Comparison of ENCODE assay signal across 10 mouse cellular contexts in the genomic region with DNA sequence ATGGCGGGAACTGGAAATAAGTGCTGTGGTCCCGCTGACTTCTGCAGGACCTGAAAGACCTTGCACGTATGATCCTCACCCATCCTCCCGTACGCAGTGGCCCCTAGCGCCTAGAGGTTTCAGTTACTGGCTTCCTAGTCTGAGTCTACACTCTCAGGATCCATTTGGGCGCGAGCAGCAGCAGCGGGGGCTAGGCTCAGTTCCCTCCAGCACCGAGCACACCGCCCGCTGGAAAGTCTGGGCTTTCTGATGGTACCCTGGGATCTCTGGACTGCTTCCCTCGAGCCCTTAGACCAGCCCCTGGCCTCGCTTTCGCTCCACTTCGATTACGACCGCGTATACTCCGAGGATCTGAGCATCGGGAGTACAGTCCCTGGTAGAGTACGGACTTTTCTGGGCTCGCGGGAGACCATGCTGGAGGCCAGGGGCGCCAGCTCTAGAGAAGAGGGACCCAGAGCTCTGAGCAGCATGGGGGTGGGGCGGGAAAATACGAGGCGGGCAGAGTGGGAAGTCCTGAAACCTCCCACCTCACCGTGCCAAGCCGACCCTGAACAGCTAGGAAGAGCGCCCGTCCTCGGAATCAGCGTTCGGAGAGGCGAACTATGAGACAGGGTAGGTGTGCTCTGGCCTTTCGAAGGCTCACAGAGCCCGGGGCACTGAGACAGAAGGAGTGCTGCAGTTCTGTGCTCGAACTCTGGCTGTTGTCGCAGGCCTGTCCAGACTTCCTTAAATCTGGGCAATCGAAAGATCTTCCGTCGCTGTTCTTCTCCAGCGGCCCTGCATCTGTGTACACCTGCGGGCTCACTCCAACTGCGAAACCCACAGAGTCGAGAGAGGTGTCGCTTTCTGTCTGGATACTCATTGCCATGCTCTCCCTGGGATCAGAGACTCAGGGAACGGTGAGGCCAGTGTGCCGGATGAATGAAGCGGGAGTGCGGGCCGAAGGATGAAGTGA. TPM values are rescaled to one million over a fixed set of nuclear protein-coding genes. Genes with fewer than 3 reads are reported as not detected.
DNase-seq lines count a peak whose midpoint lies in the region; ATAC-seq lines count a peak whose summit lies in the region.
"Had no signal": no experiment of that assay in that cellular context is flagged by ENCODE, and none has a peak within 500 bp of the region (broad histone marks: within the 10 kb centered on the region; RNA-seq: fewer than 3 reads in every experiment).

No protein-coding gene starts in this region.

- H3K9ac ChIP-seq in heart, embryonic 12.5 days: no peak overlapping the region
- H3K9ac ChIP-seq in hindbrain, embryonic 11.5 days (ENCODE audit: low read depth, low read length): peak overlapping the region; percentile 11; the same call in 1 of the 2 replicates
- no peak overlapping the region for H3K9ac ChIP-seq in midbrain, embryonic 14.5 days (replicated peaks; ENCODE audit: low read length)

- intact Hi-C loops in heart, postnatal 25 days (cut with DNase I): loop anchor here (5.0 kb wide), 2 partner anchors 102 to 282 kb away; no protein-coding TSS in a partner anchor

- H3K4me3 ChIP-seq in heart, embryonic 12.5 days: peak overlapping the region; percentile 25
- peak overlapping the region; percentile 10 for H3K4me3 ChIP-seq in hindbrain, embryonic 11.5 days (ENCODE audit: low read depth, low read length)
- H3K4me3 ChIP-seq in midbrain, embryonic 14.5 days (replicated peaks; ENCODE audit: low read depth, low read length): no peak overlapping the region

- peaks cover under 1% of the 10 kb centered on the region for H3K36me3 ChIP-seq in heart, embryonic 12.5 days
- H3K36me3 ChIP-seq in hindbrain, embryonic 11.5 days (ENCODE audit: control insufficient read depth, insufficient read depth, low read length): no peaks in the 10 kb centered on the region
- H3K36me3 ChIP-seq in midbrain, embryonic 14.5 days (ENCODE audit: control insufficient read depth, insufficient read depth, low read length): no peaks in the 10 kb centered on the region

- ATAC-seq in heart, embryonic 12.5 days (ENCODE audit: insufficient number of reproducible peaks, low FRiP score): no peak
- ATAC-seq in common myeloid progenitor, adult 5-6 weeks (replicated peaks; ENCODE audit: low read depth, poor library complexity, severe bottlenecking): 0 out of 2 replicates have a peak, but pooled peaks have one; percentile 30
- no peak for ATAC-seq in hindbrain, embryonic 11.5 days (ENCODE audit: low FRiP score)
- no peak for ATAC-seq in midbrain, embryonic 14.5 days (ENCODE audit: low FRiP score, low TSS enrichment)
- ATAC-seq: Patski had no signal

- DNase-seq in heart, postnatal 25 days (ENCODE audit: low spot score): no peak
- peak; percentile 60 for DNase-seq in hindbrain, embryonic 11.5 days (ENCODE audit: low spot score)
- peak; percentile 46 for DNase-seq in midbrain, embryonic 14.5 days
- no peak for DNase-seq in frontal cortex, postnatal 10 days (ENCODE audit: low spot score in 2 of 2)
- no peak for DNase-seq in ovary, postnatal 14 days (ENCODE audit: low spot score)
- no peak for DNase-seq in gastrocnemius, adult 8-10 months (ENCODE audit: low spot score in 2 of 2)

- peak overlapping the region; percentile 46 for H3K4me2 ChIP-seq in heart, embryonic 12.5 days
- peak overlapping the region; percentile 25 for H3K4me2 ChIP-seq in hindbrain, embryonic 11.5 days (replicated peaks; ENCODE audit: low read depth, low read length)
- peak overlapping the region; percentile 22 for H3K4me2 ChIP-seq in midbrain, embryonic 14.5 days (ENCODE audit: low read length)

- WGBS in heart, embryonic 12.5 days: 1% methylated on average over 53 of the region's 53 CpGs
- under 1% methylated on average over 53 of the region's 53 CpGs for WGBS in hindbrain, embryonic 11.5 days
- WGBS in midbrain, embryonic 14.5 days: under 1% methylated on average over 53 of the region's 53 CpGs

- no peaks in the 10 kb centered on the region for H3K9me3 ChIP-seq in heart, embryonic 12.5 days (replicated peaks)
- H3K9me3 ChIP-seq in hindbrain, embryonic 11.5 days (ENCODE audit: control insufficient read depth, low read length): no peaks in the 10 kb centered on the region
- H3K9me3 ChIP-seq in midbrain, embryonic 14.5 days (ENCODE audit: control insufficient read depth, low read length): no peaks in the 10 kb centered on the region

- H3K4me1 ChIP-seq in heart, embryonic 12.5 days (replicated peaks): peaks cover 37% of the 10 kb centered on the region
- H3K4me1 ChIP-seq in hindbrain, embryonic 11.5 days (replicated peaks; ENCODE audit: control insufficient read depth, insufficient read depth, low read length): peaks cover 11% of the 10 kb centered on the region; the same call in 1 of the 2 replicates
- 0 out of 2 replicates have a peak, but pooled peaks cover 8% of the 10 kb centered on the region for H3K4me1 ChIP-seq in midbrain, embryonic 14.5 days (ENCODE audit: control insufficient read depth, insufficient read depth, low read length)

- H3K27me3 ChIP-seq in heart, embryonic 12.5 days (replicated peaks): peaks cover 100% of the 10 kb centered on the region
- peaks cover 92% of the 10 kb centered on the region for H3K27me3 ChIP-seq in hindbrain, embryonic 11.5 days (ENCODE audit: control insufficient read depth, insufficient read depth, low read length)
- H3K27me3 ChIP-seq in midbrain, embryonic 14.5 days (ENCODE audit: control insufficient read depth, insufficient read depth, low read length): peaks cover 88% of the 10 kb centered on the region
- H3K27me3 ChIP-seq: Patski had no signal

- H3K27ac ChIP-seq in heart, embryonic 12.5 days (ENCODE audit: poor library complexity, severe bottlenecking): no peak overlapping the region
- H3K27ac ChIP-seq in hindbrain, embryonic 11.5 days (ENCODE audit: low read depth, low read length): no peak overlapping the region
- H3K27ac ChIP-seq in midbrain, embryonic 14.5 days (replicated peaks; ENCODE audit: low read depth, low read length): no peak overlapping the region

RNA-seq across cellular contexts. Expression of a gene that starts 1.9 kb away (rescaled TPM):
- polyA plus RNA-seq in heart, embryonic 12.5 days (2016; fragmentation: Nextera tagmentation; extraction: Ambion mirVana): not detected in 2 replicates
- under 1 TPM in 1 of 2 experiments, not detected in 1; 0.21 TPM for total RNA-seq in heart, postnatal 25 days (2021)
- total RNA-seq in common myeloid progenitor, adult 5-6 weeks (2017): not detected in 2 replicates
- 21.1 and 21.5 TPM in 2 replicates for polyA plus RNA-seq in hindbrain, embryonic 11.5 days (2014; fragmentation: Nextera tagmentation; extraction: Ambion mirVana)
- 8.0 and 9.0 TPM in 2 replicates for polyA plus RNA-seq in midbrain, embryonic 14.5 days (2014; fragmentation: Nextera tagmentation; extraction: Ambion mirVana)
- total RNA-seq in gastrocnemius, adult 8-10 months (2022): not detected
- polyA plus RNA-seq: gonadal fat pad, adult 2 months had no signal

Comparison
In these comparisons a context has a peak if more than half of its experiments do, and no peak if none do; other contexts are left out.
1. DNase-seq: peak in hindbrain, embryonic 11.5 days (single experiment) and midbrain, embryonic 14.5 days (single experiment); none in heart, postnatal 25 days (single experiment), frontal cortex, postnatal 10 days (0 of 2), ovary, postnatal 14 days (single experiment) and gastrocnemius, adult 8-10 months (0 of 2).
2. Peak in every context shown above with its lines, with median percentiles within 50 percentile points of each other: H3K4me2 ChIP-seq.